Mouse (Mus musculus): ENCODE measurements around the gene Enho. TPM values are rescaled to one million over a fixed set of nuclear protein-coding genes. Genes with fewer than 3 reads are reported as not detected.

Gene Enho
- polyA plus RNA-seq, 1 experiment from 2014 or later = 19.3 TPM

DNA sequence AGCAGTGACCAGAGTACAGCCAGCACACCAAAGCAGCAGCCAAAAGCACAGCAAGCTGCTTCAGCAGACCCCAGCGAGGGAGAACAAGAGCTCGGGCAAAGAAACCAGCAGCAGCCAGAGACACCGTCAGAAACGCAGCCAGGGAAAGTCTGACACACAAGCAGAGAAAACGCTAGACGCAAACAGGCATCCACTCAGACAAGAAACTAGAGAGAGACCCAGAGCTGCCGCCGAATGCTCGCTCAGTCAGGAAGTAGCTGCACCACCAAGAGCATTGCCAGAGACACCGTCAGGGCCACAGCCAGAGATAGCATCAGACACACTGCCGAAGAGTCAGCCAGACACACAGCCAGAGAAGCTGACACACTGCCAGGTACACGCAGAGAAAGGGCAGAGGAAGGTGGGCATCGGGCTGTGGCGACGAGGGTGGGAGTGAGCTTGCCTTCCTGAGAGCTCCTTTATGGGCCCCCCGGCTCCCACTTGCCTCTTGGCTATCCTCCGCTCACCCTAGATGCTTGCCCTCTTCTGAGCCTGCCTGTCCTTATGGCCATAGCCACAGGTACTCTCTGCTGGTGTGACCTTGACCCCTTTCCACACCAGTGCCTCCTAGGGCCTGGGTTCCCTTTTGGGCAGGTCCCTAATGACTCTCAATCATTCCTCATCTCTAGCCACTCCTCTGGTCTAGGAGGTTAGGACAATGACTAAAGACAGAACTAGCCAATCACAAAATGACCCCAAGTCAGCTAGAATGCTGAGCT is 36.3 kb upstream of the Enho start:
- peaks cover 73% of the 10 kb centered on the region for H3K27me3 ChIP-seq (replicated peaks; ENCODE audit: low read depth, poor library complexity, severe bottlenecking)
- H3K27ac ChIP-seq (replicated peaks) = peak overlapping the region; percentile 26; the same call in 1 of the 2 replicates
- H3K36me3 ChIP-seq (replicated peaks) = peaks cover 27% of the 10 kb centered on the region; the same call in 1 of the 2 replicates
- H3K9me3 ChIP-seq = no peaks in the 10 kb centered on the region
- DNase-seq (ENCODE audit: low spot score) = no peak
- H3K4me3 ChIP-seq = no peak overlapping the region
- H3K4me1 ChIP-seq = peaks cover 86% of the 10 kb centered on the region
- WGBS = 67% methylated on average over 17 of the region's 17 CpGs

DNA sequence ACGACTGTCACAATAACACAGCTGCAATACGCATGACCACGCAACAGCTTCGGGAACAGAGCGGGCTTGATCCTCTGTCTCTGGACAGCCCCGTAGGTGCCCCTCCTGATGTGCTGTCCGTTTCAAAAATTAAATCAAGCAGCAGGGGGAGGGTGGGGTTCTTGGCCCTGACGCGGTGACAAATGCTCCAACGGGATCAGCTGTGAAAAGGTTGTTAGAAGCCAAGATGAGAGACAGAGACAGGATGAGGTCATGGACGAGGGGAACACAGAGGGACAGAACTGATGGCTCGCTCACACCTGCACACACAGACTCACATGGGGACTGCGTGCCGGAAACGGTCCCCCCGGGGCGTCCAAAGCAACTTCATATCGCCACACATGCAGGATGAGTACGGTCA is 33.1 kb upstream of the Enho start:
- Histone ChIP-seq H3K4me1 (peaks cover 69% of the 10 kb centered on the region), H3K27ac (replicated peaks) (peak overlapping the region; percentile 36; the same call in 1 of the 2 replicates)
- no peak for DNase-seq (ENCODE audit: low spot score)

DNA sequence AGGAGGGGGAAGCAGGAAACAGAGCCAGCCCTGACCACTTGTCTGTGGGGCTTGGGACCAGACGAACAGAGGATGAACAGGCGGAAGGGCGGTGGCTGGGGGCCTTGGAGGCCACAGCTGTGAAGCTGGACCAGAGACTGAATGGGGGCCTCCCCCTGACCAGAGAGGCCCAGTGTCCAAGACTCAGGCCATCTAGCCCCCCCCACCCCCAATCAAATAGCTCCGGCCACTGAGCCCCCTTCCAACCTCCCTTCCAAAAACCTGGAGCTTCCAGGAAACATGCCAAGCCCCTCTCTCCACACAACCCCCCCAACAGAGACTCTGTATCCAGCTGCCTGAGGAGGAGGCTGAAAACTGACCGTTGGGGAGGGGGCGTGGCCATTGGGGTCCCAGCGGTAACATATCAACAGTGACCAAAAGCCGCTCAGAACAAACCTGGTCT is 32.4 kb upstream of the Enho start:
- Histone ChIP-seq H3K27ac (replicated peaks) (peak overlapping the region; percentile 72), H3K4me1 (peaks cover 63% of the 10 kb centered on the region), H3K27me3 (replicated peaks; ENCODE audit: low read depth, poor library complexity, severe bottlenecking) (peaks cover 79% of the 10 kb centered on the region), H3K36me3 (replicated peaks) (peaks cover 40% of the 10 kb centered on the region), H3K9me3 (no peaks in the 10 kb centered on the region), H3K4me3 (peak overlapping the region; percentile 27)
- 22% methylated on average over 8 of the region's 8 CpGs for WGBS
- DNase-seq (ENCODE audit: low spot score) = no peak

More for the DNA sequence above, 33.1 kb upstream of the Enho start:
- Histone ChIP-seq H3K4me3 (no peak overlapping the region), H3K36me3 (replicated peaks) (peaks cover 40% of the 10 kb centered on the region), H3K27me3 (replicated peaks; ENCODE audit: low read depth, poor library complexity, severe bottlenecking) (peaks cover 85% of the 10 kb centered on the region), H3K9me3 (no peaks in the 10 kb centered on the region)
- 67% methylated on average over 19 of the region's 19 CpGs for WGBS

DNA sequence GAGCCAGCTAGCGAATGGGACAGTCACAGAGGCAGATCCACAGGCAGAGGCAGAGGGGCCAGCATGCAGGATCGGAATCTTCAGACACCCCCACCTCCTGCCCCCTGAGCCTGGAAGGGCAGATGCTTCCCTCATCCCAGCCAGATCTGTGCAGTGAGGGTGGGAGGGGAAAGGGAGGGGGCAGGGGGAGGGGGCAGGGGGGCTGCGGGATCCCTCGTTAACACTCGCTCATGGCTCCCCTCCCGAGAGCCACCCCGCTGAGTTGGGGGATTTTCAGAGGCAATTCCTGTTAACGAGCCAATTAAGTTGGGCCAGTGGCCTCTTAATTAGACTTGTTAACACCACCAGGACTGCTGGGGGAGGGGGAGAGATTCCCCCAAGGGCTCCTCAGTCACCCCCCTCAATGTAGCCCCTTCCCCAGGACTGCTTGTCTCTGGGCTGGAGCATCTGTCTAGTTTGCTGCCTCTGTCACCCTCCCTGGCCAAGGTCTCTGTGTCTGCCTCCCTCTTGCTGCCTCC is 31.9 kb upstream of the Enho start:
- Histone ChIP-seq H3K9me3 (no peaks in the 10 kb centered on the region), H3K27me3 (replicated peaks; ENCODE audit: low read depth, poor library complexity, severe bottlenecking) (peaks cover 74% of the 10 kb centered on the region), H3K4me1 (peaks cover 58% of the 10 kb centered on the region), H3K4me3 (peak overlapping the region; percentile 27), H3K36me3 (replicated peaks) (peaks cover 40% of the 10 kb centered on the region), H3K27ac (replicated peaks) (peak overlapping the region; percentile 72)
- peak; percentile 54 for DNase-seq (ENCODE audit: low spot score)
- 6% methylated on average over 8 of the region's 8 CpGs for WGBS

DNA sequence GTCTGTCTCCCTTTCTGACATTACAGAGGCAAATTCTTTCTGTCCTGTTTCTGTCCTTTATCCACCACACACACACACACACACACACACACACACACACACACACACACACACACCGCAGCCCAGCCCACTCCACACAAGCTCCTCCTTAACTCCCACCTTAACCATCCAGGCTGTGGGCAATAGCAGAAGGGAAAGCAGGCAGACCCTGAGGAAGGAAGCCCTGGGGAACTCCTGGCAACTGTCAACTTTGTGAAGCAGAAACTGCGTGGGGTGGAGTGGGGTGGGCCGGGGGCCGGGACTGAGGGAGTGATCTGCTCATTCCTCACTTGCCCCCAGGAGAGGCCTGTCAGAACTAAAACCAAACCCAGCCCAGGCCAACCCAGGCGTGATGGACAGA is 31.4 kb upstream of the Enho start:
- DNase-seq (ENCODE audit: low spot score) = no peak
- H3K27ac ChIP-seq (replicated peaks) = peak overlapping the region; percentile 72
- peaks cover 73% of the 10 kb centered on the region for H3K27me3 ChIP-seq (replicated peaks; ENCODE audit: low read depth, poor library complexity, severe bottlenecking)
- peaks cover 43% of the 10 kb centered on the region for H3K36me3 ChIP-seq (replicated peaks)
- WGBS = 49% methylated on average over 5 of the region's 5 CpGs
- peaks cover 57% of the 10 kb centered on the region for H3K4me1 ChIP-seq
- no peaks in the 10 kb centered on the region for H3K9me3 ChIP-seq
- no peak overlapping the region for H3K4me3 ChIP-seq

DNA sequence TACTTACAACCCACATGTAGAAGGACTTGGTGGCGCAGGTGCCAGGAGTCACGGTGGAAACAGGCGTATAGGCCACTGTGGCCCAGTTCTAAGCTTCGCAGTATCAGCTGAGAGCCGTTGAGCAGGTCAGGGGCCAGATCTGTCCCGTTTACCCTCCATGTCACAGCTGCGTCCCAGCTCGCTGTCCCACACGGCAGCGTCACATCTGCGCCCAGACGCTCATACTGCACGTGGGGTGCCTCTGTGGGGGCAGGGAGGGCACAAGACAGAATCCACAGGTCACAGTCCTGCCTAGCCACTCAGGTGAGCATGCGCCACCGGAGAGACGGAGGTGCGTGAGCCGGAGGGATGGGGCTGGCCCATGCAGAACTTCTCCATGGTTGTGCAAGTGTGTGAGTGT is 30.7 kb upstream of the Enho start:
- H3K4me1 ChIP-seq = peaks cover 56% of the 10 kb centered on the region
- WGBS = 84% methylated on average over 18 of the region's 18 CpGs
- H3K4me3 ChIP-seq = no peak overlapping the region
- H3K36me3 ChIP-seq (replicated peaks) = peaks cover 44% of the 10 kb centered on the region
- H3K9me3 ChIP-seq = no peaks in the 10 kb centered on the region
- DNase-seq (ENCODE audit: low spot score) = no peak
- H3K27ac ChIP-seq (replicated peaks) = peak overlapping the region; percentile 52; the same call in 1 of the 2 replicates
- H3K27me3 ChIP-seq (replicated peaks; ENCODE audit: low read depth, poor library complexity, severe bottlenecking) = peaks cover 75% of the 10 kb centered on the region

DNA sequence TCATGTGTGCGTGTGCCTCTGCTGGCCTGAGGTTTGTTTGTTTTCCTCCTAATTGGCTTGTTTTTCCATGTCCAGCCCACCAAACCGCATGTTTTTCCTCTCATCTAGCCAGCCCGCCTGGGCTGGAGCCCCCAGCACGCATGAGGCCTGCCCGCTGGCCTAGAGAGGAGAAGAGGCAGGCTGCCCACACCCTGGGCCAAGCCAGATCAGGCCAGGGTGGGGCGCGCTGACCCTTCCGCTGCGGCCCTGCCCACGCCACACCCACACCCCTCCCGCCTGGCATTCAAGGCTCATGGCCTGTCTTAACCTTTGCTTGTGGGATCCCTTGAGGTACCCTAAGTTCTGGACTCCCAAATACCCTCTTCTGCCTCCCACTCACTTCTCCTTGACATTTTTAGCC is 26.5 kb upstream of the Enho start:
- H3K27me3 ChIP-seq (replicated peaks; ENCODE audit: low read depth, poor library complexity, severe bottlenecking) = peaks cover 58% of the 10 kb centered on the region
- no peak overlapping the region for H3K4me3 ChIP-seq
- no peak for DNase-seq (ENCODE audit: low spot score)
- no peak overlapping the region for H3K27ac ChIP-seq (replicated peaks)
- H3K36me3 ChIP-seq (replicated peaks) = peaks cover 47% of the 10 kb centered on the region
- WGBS = 71% methylated on average over 11 of the region's 11 CpGs
- peaks cover 66% of the 10 kb centered on the region for H3K4me1 ChIP-seq
- H3K9me3 ChIP-seq = no peaks in the 10 kb centered on the region

DNA sequence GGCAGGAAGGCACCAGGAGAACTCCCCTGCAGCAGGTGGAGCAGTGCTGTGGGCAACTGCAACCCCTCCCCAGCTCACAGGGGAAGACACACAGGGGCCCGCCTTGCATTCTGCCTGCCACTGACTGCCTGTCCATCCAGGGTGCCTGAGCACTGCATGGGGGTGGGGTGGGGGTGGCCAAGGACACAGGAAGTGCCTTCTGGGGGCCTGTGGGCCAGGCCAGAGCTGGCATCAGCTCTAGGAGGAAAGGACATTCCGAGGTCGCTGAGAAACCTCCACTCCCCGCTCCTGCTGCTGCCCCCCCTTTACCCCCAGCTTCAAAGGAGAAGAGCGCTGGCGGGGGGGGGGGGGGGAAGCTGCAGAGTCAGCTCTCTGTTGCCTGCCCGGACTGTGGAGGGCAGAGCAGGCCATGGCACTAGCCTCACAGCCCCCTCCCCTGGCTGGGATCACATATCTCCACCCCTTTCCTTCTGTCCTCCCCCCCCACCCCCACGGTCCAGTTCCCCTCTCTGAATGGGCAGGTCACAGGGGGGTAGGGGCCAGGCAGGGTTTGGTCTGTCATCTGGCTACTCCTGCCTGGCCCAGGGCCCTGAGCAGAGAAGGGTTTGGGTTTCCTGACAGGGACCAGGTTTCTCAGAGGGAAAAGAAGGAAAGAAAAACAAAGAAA is 25.0 kb upstream of the Enho start:
- Histone ChIP-seq H3K4me3 (peak overlapping the region; percentile 6), H3K36me3 (replicated peaks) (peaks cover 41% of the 10 kb centered on the region), H3K4me1 (peaks cover 67% of the 10 kb centered on the region)

DNA sequence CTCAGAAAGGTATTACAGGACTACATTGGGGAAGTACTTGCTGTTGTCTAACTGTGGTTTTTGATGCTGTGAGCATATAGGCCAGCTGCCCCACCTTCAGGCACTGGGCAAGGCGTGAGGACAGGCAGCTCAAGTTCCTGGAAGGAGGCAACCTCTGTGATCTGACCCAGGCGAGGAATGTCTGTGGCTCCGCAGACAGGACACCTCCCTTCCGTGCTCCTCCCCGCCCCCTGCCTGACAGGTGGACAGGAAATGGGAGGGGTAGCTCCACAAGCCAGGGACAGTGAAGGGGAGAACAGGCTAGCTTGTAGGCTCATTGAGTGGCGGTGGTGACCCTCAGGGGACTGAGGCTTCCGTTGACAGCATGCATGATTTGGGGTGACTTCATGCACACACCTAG is 24.4 kb upstream of the Enho start:
- no peak for DNase-seq (ENCODE audit: low spot score)
- Histone ChIP-seq H3K27me3 (replicated peaks; ENCODE audit: low read depth, poor library complexity, severe bottlenecking) (peaks cover 56% of the 10 kb centered on the region), H3K36me3 (replicated peaks) (peaks cover 42% of the 10 kb centered on the region), H3K27ac (replicated peaks) (peak overlapping the region; percentile 58), H3K4me3 (peak overlapping the region; percentile 6), H3K9me3 (no peaks in the 10 kb centered on the region), H3K4me1 (peaks cover 73% of the 10 kb centered on the region)
- WGBS = 27% methylated on average over 7 of the region's 7 CpGs

More for the DNA sequence above, 25.0 kb upstream of the Enho start:
- peak; percentile 75 for DNase-seq (ENCODE audit: low spot score)
- 2% methylated on average over 6 of the region's 8 CpGs for WGBS
- H3K9me3 ChIP-seq = no peaks in the 10 kb centered on the region
- peak overlapping the region; percentile 58 for H3K27ac ChIP-seq (replicated peaks)
- peaks cover 56% of the 10 kb centered on the region for H3K27me3 ChIP-seq (replicated peaks; ENCODE audit: low read depth, poor library complexity, severe bottlenecking)

DNA sequence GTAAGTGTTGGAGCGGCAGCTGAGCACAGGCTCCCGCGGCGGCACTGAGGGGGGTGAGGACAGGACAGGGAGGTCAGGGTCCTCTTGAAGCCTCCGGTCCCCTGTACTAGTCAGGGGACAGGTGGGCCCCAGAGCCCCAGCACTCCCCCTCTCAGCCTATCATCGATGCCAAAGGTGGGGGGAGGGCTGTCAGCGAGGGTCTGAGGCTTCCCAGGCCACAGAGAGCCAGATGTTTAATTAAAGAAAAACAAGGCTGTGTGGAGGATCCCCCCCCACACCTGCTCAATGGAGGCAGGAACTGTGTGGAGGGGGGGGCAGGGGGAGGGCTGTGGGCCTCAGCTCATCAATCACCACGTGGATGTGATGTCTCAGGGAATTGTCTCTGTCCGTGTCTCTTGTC is 23.5 kb upstream of the Enho start:
- DNase-seq (ENCODE audit: low spot score) = peak; percentile 51
- Histone ChIP-seq H3K4me3 (peak overlapping the region; percentile 6; the same call in 1 of the 2 replicates), H3K4me1 (peaks cover 82% of the 10 kb centered on the region), H3K27me3 (replicated peaks; ENCODE audit: low read depth, poor library complexity, severe bottlenecking) (peaks cover 56% of the 10 kb centered on the region), H3K27ac (replicated peaks) (peak overlapping the region; percentile 45), H3K9me3 (no peaks in the 10 kb centered on the region), H3K36me3 (replicated peaks) (peaks cover 46% of the 10 kb centered on the region)
- 42% methylated on average over 9 of the region's 9 CpGs for WGBS

DNA sequence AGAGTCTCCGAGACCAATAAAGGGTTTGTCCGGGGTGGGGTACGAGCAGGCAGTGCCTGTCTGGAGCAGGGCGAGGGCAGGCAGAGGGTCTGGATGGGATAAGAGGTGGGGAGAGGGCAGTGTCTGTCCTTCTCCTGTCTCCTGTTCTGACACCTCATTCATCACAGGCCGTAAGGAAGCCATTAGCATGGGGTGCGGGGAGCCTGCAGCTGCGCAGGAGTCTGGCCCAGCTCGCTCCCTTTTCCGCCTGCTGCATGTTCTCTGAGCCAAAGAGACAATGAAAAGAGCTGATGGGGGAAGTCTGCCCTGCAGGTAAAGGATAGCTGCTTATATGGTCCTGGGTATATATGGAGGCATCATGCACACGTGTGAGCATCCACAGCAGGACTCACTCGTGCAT is 22.6 kb upstream of the Enho start:
- H3K36me3 ChIP-seq (replicated peaks) = peaks cover 51% of the 10 kb centered on the region
- H3K9me3 ChIP-seq = no peaks in the 10 kb centered on the region
- H3K4me3 ChIP-seq = 0 out of 2 replicates have a peak overlapping the region, but pooled peaks have one; percentile 1
- no peak for DNase-seq (ENCODE audit: low spot score)
- 64% methylated on average over 11 of the region's 11 CpGs for WGBS
- peaks cover 91% of the 10 kb centered on the region for H3K4me1 ChIP-seq
- H3K27ac ChIP-seq (replicated peaks) = peak overlapping the region; percentile 21; the same call in 1 of the 2 replicates
- H3K27me3 ChIP-seq (replicated peaks; ENCODE audit: low read depth, poor library complexity, severe bottlenecking) = peaks cover 60% of the 10 kb centered on the region

DNA sequence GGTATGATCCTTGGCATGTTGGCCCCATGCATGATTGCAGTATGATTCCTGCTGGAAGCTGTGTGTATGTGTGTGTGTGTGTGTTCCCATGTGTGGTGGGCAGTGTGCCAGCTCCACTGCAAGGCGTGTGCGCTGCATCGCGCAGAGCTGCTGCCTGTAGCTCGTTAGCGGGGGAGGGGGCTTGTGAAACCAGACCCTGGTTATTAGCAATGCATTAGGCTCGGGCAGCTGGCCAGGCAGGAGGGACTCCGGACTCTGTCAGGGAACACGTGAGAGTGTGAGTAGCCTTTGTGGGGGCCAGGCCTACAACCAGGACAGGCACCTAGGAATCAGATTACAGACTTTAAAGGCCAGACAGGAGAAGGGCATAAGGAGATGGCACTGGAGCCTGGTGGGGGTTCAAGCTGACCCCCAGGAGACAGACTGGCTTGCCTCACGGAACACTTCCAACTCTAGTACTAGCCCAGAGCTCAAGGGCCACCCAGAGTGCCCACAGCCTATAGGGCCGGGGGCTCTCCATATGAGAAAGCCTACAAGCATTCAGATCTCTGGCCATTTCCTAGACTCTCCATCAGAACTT is 20.8 kb upstream of the Enho start:
- H3K36me3 ChIP-seq (replicated peaks) = peaks cover 55% of the 10 kb centered on the region
- DNase-seq (ENCODE audit: low spot score) = peak; percentile 83
- H3K27me3 ChIP-seq (replicated peaks; ENCODE audit: low read depth, poor library complexity, severe bottlenecking) = peaks cover 68% of the 10 kb centered on the region

More for the DNA sequence above, 20.8 kb upstream of the Enho start:
- Histone ChIP-seq H3K4me3 (peak overlapping the region; percentile 21; the same call in 1 of the 2 replicates), H3K27ac (replicated peaks) (peak overlapping the region; percentile 70), H3K9me3 (no peaks in the 10 kb centered on the region), H3K4me1 (peaks cover 91% of the 10 kb centered on the region)
- 29% methylated on average over 11 of the region's 11 CpGs for WGBS
